Mouse (Mus musculus) bone marrow macrophage, adult 2 months (primary cell): ENCODE data around the gene Clip2.
"Not testable (repeated sequence)": the region's sequence is repeated elsewhere in the genome, so short reads cannot be mapped to it uniquely, and the experiment has no call there.

Experiments used
- CTCF ChIP-seq: IDR thresholded peaks from 2 replicates; pipeline ENCODE4 v1.5.1; 2012; ENCODE audit warnings: low read depth, mild to moderate bottlenecking, low read length, moderate library complexity
- POLR2A ChIP-seq: IDR thresholded peaks from 2 replicates; pipeline ENCODE4 v1.6.1; 2012; ENCODE audit warnings: mild to moderate bottlenecking, low read depth, low read length, borderline replicate concordance

GRCm38 (mm10) chr5:134446755-134447154, 105.5 kb downstream of the Clip2 start:
- not testable (repeated sequence) for TF ChIP-seq POLR2A, CTCF
